Mouse (Mus musculus): Measurements from ENCODE around the gene Dpm2. TPM values are rescaled to one million over a fixed set of nuclear protein-coding genes. Genes with fewer than 3 reads are reported as not detected.

The Dpm2 gene
- 121 and 124 TPM in 2 replicates for polyA plus RNA-seq (2016; fragmentation: Nextera tagmentation; extraction: Ambion mirVana)

DNA sequence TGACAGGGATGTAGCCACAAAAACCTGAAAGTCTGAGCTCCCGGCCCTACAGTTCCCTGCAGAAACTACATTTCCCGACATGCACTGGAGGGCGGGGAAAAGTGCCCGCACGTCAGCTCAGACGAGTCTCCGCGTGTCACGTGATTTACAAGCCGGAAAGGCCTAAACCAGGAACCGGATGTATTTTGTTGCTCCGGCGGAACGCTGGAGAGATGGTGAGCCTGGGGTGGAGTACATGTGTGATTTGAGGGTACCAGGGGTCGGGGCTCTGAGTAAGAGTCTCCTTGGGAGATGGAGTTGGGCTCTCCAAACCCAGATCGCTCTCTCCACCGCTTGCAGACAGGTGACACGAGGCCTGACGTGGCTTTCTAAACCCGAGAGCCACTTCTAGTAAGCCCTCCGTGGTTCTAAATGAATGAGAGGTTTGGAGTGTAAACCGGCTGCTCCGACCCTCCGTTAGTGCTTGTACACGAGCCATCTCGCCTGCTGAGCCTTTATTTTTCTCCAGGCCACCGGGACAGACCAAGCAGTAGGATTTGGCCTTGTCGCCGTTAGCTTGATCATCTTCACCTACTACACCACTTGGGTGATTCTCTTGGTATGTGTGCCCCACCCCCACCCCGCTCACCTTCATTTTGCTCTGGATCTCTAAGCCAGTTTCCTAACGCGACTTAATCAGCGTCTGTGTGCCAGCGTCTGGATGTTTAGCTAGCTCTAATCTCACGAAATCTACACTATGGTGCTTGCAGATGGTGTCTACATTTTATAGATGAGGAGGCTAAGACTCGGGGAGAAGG, at the start of gene Dpm2:
TSS of gene Dpm2 (plus strand) at position 161 of the 797 bp plus-strand sequence.
- H3K9me3 ChIP-seq = no peaks in the 10 kb centered on the region
- H3K4me1 ChIP-seq = peaks cover 8% of the 10 kb centered on the region
- ATAC-seq (ENCODE audit: low FRiP score, low read depth) = peak; percentile 67
- no peak within 1 kb of the TSS for H3K27ac ChIP-seq
- peak within 1 kb of the TSS; percentile 71 for H3K9ac ChIP-seq
- WGBS = 2% methylated on average over 36 of the region's 36 CpGs
- H3K4me3 ChIP-seq = peak within 1 kb of the TSS; percentile 65
- peaks cover 32% of the 10 kb centered on the region for H3K36me3 ChIP-seq
- peak within 1 kb of the TSS; percentile 82 for H3K4me2 ChIP-seq (replicated peaks)
- H3K27me3 ChIP-seq (replicated peaks) = no peaks in the 10 kb centered on the region

DNA sequence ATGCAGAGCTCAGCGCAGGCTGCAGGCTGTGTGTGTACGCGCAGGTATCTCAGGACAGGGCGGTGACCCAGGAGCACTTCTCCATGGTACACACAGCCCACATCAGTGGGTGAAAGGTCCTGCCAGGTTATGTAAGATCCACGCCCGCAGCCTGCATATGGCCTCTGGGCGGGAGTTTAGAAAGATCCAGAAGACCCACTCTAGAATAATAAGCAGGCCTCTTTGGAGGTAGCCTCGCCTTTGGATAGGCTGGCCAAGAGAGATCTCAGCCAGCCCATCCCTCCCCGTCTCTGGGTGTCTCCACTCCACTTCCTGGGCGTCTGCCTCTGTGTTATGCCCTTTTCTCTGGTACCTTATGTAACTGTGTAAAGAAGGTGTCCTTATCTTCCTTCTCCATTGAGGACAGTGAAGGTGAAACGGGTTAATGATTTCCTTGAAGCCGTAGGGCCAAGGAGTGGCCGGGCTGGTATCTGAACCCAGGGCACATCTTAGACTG, 46.1 kb upstream of the Dpm2 start:
- Histone ChIP-seq H3K4me1 (no peaks in the 10 kb centered on the region), H3K36me3 (no peaks in the 10 kb centered on the region), H3K4me3 (no peak overlapping the region), H3K9ac (no peak overlapping the region), H3K27me3 (replicated peaks) (no peaks in the 10 kb centered on the region), H3K9me3 (no peaks in the 10 kb centered on the region), H3K4me2 (replicated peaks) (no peak overlapping the region), H3K27ac (no peak overlapping the region)
- 93% methylated on average over 13 of the region's 13 CpGs for WGBS
- ATAC-seq (ENCODE audit: low FRiP score, low read depth) = no peak

DNA sequence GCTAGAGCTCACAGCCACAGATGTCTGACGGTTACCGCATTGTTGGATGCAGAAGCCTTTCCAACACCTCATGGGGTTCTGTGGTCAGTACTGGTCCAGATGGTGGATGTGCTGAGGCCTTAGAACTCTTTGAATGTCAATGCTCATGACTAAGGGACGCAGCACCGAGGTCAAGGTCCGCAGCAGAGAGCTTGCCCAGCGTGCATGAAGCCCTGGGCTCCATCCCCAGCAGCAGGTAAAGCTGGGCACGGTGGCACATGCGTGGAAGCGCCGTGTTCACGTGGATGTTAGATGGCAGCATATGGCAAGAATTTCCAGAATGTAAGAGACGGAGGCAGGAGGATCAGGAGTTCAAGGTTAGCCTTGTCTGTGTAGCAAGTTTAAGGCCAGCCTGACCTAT, 44.8 kb upstream of the Dpm2 start:
- H3K4me3 ChIP-seq = no peak overlapping the region
- ATAC-seq (ENCODE audit: low FRiP score, low read depth) = no peak
- H3K9ac ChIP-seq = no peak overlapping the region
- H3K4me2 ChIP-seq (replicated peaks) = no peak overlapping the region
- 89% methylated on average over 12 of the region's 12 CpGs for whole genome bisulfite sequencing
- H3K36me3 ChIP-seq = no peaks in the 10 kb centered on the region
- H3K4me1 ChIP-seq = no peaks in the 10 kb centered on the region
- no peaks in the 10 kb centered on the region for H3K9me3 ChIP-seq
- no peaks in the 10 kb centered on the region for H3K27me3 ChIP-seq (replicated peaks)
- no peak overlapping the region for H3K27ac ChIP-seq

DNA sequence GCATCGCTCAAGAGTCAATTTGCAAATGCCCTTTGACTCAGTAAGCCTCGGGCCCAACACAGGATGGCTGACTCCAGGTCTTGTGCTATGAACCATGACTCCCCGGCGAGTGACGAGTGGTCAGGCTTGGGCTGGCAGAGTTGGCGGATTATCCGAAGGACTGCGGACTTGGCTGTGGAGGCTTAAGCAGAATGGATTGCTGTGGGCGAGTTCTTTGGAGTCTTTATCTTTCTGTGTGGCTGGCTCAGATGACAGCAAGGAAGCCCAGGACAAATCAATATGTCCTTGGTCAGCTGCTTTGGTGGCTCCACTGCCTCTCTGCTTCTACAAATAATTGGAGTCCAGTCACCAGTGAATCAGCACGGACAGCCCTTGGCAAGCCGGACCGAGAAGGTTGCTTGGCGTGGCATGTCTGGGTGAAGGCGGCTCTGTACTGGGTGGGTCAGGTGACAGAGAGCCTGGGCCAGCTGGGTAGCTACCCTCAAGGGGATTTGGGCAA, 43.1 kb upstream of the Dpm2 start:
- no peaks in the 10 kb centered on the region for H3K36me3 ChIP-seq
- H3K9me3 ChIP-seq = no peaks in the 10 kb centered on the region
- H3K4me1 ChIP-seq = no peaks in the 10 kb centered on the region
- no peak overlapping the region for H3K27ac ChIP-seq
- no peak overlapping the region for H3K4me2 ChIP-seq (replicated peaks)
- 83% methylated on average over 14 of the region's 14 CpGs for WGBS
- no peaks in the 10 kb centered on the region for H3K27me3 ChIP-seq (replicated peaks)
- no peak overlapping the region for H3K9ac ChIP-seq
- no peak for ATAC-seq (ENCODE audit: low FRiP score, low read depth)
- H3K4me3 ChIP-seq = no peak overlapping the region

DNA sequence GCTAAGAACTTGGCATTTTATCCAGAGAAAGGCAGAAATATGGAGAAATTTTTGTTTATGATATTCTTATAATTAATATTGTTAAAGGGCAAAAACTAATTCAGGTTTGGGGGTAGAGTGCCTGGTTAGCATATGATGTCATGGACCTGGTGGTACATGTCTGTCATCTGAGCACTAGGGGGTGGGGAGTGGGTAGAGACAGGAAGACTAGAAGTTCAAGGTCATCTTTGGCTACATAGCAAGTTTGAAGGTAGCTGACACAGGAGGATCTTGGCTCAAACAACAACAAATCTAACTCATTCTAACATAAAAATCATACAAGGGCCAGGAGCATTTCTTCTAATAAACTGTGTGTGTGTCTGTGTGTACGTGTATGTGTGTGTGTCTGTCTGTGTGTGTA, 42.3 kb upstream of the Dpm2 start:
- Histone ChIP-seq H3K9me3 (no peaks in the 10 kb centered on the region), H3K4me1 (no peaks in the 10 kb centered on the region), H3K36me3 (no peaks in the 10 kb centered on the region), H3K4me3 (no peak overlapping the region), H3K27me3 (replicated peaks) (no peaks in the 10 kb centered on the region), H3K9ac (no peak overlapping the region), H3K4me2 (replicated peaks) (no peak overlapping the region), H3K27ac (no peak overlapping the region)
- no peak for ATAC-seq (ENCODE audit: low FRiP score, low read depth)
- 73% methylated on average over 1 of the region's 1 CpGs for WGBS

DNA sequence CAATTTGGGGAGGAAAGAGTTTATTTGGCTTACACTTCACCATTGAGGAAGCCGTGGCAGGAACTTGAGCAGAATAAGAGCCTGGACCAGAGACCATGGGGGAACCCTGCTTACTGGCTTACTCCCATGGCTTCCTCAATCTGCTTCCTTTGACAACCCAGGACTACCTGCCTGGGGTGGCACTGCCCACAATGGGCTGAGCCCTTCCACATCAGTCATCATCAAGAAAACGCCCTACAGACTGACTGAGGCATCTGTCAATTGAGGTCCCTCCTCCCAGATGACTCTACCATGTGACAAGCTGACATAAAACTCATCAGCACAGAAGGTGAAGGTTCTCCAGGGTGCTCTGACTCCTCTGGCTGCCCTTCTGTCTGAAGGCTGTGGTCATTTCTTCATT, 40.2 kb upstream of the Dpm2 start:
- no peak overlapping the region for H3K4me2 ChIP-seq (replicated peaks)
- no peaks in the 10 kb centered on the region for H3K36me3 ChIP-seq
- H3K27me3 ChIP-seq (replicated peaks) = no peaks in the 10 kb centered on the region
- no peak for ATAC-seq (ENCODE audit: low FRiP score, low read depth)
- peaks cover 11% of the 10 kb centered on the region for H3K4me1 ChIP-seq
- no peak overlapping the region for H3K27ac ChIP-seq
- H3K9me3 ChIP-seq = no peaks in the 10 kb centered on the region
- 84% methylated on average over 2 of the region's 2 CpGs for WGBS
- no peak overlapping the region for H3K4me3 ChIP-seq
- no peak overlapping the region for H3K9ac ChIP-seq

DNA sequence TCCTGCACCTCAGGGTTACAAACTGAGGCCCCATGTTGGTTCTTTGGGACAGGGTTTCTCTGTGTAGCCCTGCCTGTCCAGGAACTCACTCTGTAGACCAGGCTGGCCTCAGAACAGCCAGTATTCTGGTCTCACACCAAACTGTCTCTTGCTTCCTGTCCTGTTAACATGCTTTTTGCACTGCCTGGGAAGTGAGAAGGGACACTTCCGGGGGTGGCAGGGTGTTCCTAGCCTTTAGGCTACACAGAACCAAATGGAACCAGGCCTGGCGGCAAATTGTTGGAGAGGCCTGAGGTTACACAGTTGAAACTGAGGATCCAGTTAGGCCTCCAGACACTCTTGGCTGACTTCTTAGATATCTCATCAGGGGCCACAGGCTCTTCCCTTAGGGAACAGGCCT, 37.5 kb upstream of the Dpm2 start:
- no peak overlapping the region for H3K4me3 ChIP-seq
- no peaks in the 10 kb centered on the region for H3K36me3 ChIP-seq
- no peaks in the 10 kb centered on the region for H3K9me3 ChIP-seq
- peaks cover 37% of the 10 kb centered on the region for H3K4me1 ChIP-seq
- ATAC-seq (ENCODE audit: low FRiP score, low read depth) = no peak
- no peak overlapping the region for H3K4me2 ChIP-seq (replicated peaks)
- WGBS = 91% methylated on average over 2 of the region's 2 CpGs
- H3K9ac ChIP-seq = no peak overlapping the region
- no peaks in the 10 kb centered on the region for H3K27me3 ChIP-seq (replicated peaks)
- no peak overlapping the region for H3K27ac ChIP-seq

DNA sequence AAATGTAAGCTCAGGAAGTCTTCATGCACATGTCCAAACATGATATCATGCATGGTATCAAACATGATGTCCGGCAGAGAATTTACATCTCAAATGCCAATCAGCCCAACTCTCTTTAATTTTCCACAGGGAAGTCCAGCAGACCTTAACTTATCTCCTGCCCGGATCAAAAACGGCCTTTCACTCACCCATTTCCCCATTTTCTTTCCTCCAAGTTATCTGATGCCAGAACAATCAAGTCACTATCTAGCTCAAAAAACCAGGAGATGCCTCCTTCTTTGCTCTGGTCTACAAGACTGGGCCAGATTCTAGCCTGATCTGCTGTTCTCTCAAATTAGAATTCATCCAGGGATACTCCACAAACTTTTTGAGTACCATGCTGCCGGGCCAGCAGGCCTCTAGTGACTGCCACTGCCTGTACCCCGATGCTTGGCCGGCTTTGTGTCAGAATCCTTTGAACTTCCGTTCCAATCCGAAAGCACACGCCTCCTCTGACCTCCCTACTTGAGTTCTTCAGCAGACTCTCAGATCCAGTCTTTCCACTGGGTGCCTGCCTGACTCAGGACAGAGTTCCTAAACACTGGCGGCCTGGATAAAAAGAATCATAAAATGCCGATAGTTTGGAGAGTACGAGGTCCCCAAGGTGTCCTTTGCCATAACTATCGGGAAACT, 36.5 kb upstream of the Dpm2 start:
- Histone ChIP-seq H3K27ac (peak overlapping the region; percentile 65), H3K36me3 (no peaks in the 10 kb centered on the region), H3K27me3 (replicated peaks) (no peaks in the 10 kb centered on the region), H3K9me3 (no peaks in the 10 kb centered on the region), H3K9ac (peak overlapping the region; percentile 56), H3K4me1 (peaks cover 47% of the 10 kb centered on the region), H3K4me2 (replicated peaks) (peak overlapping the region; percentile 90), H3K4me3 (peak overlapping the region; percentile 87)
- 13% methylated on average over 13 of the region's 13 CpGs for WGBS
- ATAC-seq (ENCODE audit: low FRiP score, low read depth) = no peak

DNA sequence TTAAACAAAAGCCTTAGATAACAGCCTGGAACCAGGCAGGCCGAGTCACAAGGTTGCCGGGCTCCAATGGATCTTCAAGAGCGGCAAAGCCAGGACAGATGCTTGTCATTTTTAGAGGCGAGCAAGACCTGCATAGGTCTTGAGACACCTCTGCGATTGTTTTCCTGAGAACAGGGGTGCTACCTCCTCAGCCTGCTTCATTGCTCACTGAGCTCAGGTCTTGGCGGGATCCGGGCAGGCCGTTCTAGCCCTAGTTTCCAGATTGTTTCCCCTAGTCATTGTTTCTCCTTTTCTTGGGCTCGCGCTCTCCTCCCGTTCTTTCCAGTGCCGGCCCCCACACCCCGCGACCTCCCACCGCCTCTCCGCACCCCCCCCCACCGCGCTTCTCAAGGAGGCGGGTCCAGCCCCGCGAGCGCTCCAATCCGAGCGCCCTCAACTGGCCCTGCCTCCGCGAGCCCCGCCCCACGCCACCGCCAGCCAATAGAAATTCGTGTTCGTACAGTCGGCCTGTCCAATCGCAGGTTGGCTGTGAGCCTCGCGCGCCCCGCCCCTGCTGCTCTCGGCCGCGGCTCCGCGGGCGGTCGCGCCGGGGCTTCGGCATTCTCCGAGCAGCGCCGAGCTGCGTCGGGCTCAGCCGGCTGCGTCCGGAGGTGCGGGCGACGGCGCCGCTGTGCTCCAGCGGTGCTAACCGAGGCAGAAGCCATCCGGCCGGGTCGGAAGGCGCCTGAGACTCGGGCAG, 35.8 kb upstream of the Dpm2 start, which contains the start of gene Fam102a:
TSS of gene Fam102a (plus strand) at position 600 of the 739 bp plus-strand sequence.
- peak within 1 kb of the TSS; percentile 86 for H3K27ac ChIP-seq
- H3K4me3 ChIP-seq = peak within 1 kb of the TSS; percentile 87
- peaks cover 54% of the 10 kb centered on the region for H3K4me1 ChIP-seq
- ATAC-seq (ENCODE audit: low FRiP score, low read depth) = peak; percentile 95
- H3K9ac ChIP-seq = peak within 1 kb of the TSS; percentile 95
- peak within 1 kb of the TSS; percentile 90 for H3K4me2 ChIP-seq (replicated peaks)
- H3K9me3 ChIP-seq = no peaks in the 10 kb centered on the region
- WGBS = under 1% methylated on average over 67 of the region's 67 CpGs
- no peaks in the 10 kb centered on the region for H3K36me3 ChIP-seq
- no peaks in the 10 kb centered on the region for H3K27me3 ChIP-seq (replicated peaks)

DNA sequence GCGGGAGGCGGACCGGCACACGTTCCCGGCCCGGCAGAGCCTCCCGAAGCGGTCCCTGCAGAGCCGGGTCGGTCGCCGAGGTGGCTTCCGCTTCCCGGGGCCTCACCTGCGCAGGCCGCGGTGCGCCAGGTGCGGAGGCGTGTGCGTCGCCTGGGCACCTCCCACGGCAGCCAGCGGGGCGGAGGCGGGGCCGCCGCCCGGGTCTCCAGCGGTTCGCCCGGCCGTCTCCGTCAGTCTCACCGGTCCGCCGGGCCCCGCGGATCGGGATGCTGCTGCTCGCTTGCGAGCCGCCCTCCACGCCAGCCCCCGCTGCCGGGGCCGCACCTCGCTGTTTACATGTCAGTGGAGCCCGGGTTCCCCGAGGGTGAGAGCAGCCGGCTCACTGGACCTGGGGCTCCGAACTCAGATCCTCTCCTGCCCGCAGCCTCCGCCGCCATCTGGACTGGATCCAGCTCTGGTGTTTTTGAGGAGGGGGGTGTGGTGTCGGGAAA, 35.1 kb upstream of the Dpm2 start:
- H3K27me3 ChIP-seq (replicated peaks) = no peaks in the 10 kb centered on the region
- no peak; the same call in 1 of the 2 replicates for ATAC-seq (ENCODE audit: low FRiP score, low read depth)
- H3K4me2 ChIP-seq (replicated peaks) = peak overlapping the region; percentile 90
- peak overlapping the region; percentile 86 for H3K27ac ChIP-seq
- H3K4me1 ChIP-seq = peaks cover 54% of the 10 kb centered on the region
- WGBS = under 1% methylated on average over 56 of the region's 56 CpGs
- peak overlapping the region; percentile 87 for H3K4me3 ChIP-seq
- H3K9ac ChIP-seq = peak overlapping the region; percentile 95
- H3K36me3 ChIP-seq = no peaks in the 10 kb centered on the region
- no peaks in the 10 kb centered on the region for H3K9me3 ChIP-seq

DNA sequence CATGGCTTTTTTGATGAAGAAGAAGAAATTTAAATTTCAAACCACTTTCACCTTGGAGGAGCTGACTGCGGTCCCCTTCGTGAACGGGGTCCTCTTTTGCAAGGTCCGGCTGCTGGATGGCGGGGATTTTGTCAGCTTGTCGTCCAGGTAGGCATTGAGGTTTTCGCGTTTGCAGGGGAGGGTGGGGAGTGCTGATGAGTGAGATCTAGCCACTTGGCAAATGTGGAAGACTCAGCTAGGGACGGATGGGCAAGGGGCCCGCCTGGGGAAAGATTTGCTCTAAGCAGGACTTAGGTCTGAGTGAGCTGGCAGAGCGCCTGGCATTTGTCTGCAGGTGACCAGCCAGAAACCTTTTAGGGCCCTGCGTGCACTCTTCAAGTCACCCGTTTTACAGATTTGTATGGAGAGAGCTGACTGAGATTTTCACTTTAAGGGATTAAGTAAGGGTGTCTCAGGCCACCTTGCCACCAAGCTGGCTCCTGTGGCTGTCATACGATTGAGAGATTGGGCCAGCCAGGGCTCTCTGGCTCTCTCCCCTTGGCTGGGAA, 34.5 kb upstream of the Dpm2 start:
- Histone ChIP-seq H3K9ac (peak overlapping the region; percentile 95), H3K27ac (no peak overlapping the region), H3K27me3 (replicated peaks) (no peaks in the 10 kb centered on the region), H3K9me3 (no peaks in the 10 kb centered on the region), H3K4me1 (peaks cover 54% of the 10 kb centered on the region), H3K36me3 (no peaks in the 10 kb centered on the region), H3K4me2 (replicated peaks) (peak overlapping the region; percentile 90), H3K4me3 (peak overlapping the region; percentile 87)
- no peak for ATAC-seq (ENCODE audit: low FRiP score, low read depth)
- WGBS = 1% methylated on average over 14 of the region's 14 CpGs
